Comparison of ENCODE assay signal across 24 mouse cellular contexts in the genomic region with DNA sequence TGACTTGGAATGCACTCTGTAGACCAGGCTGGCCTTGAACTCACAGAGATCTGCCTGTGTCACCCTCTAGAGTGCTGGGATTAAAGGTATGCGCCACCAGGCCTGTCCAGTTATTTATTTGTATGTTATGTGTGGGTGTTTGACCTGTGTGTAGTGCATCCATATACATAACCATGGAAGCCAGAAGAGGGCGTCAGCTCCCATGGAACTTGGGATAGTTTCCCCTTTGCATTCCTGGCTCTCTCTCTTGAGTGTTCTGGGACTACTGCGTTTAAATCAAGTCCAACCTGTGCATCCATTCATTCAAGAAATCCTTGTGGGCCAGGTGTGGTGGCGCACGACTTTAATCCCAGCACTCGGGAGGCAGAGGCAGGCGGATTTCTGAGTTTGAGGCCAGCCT. TPM values are rescaled to one million over a fixed set of nuclear protein-coding genes. Genes with fewer than 3 reads are reported as not detected.
DNase-seq lines count a peak whose midpoint lies in the region; TF ChIP-seq lines count a peak whose summit lies in the region.
"Had no signal": no experiment of that assay in that cellular context is flagged by ENCODE, and none has a peak within 500 bp of the region (broad histone marks: within the 10 kb centered on the region; RNA-seq: fewer than 3 reads in every experiment).

No protein-coding gene starts in this region.

- no peak overlapping the region for H3K9ac ChIP-seq in ES-Bruce4 (ENCODE audit: low read depth, poor library complexity, severe bottlenecking)
- H3K9ac ChIP-seq in ES-E14 (ENCODE audit: insufficient read depth, low read depth, low read length, poor library complexity, severe bottlenecking), result no peak overlapping the region
- H3K9ac ChIP-seq: embryonic facial prominence, embryonic 13.5 days; embryonic facial prominence, embryonic 15.5 days; forebrain, embryonic 12.5 days had no signal

- H3K9me3 ChIP-seq in ES-Bruce4 (replicated peaks; ENCODE audit: control insufficient read depth, insufficient read depth, low read length, poor library complexity, severe bottlenecking), result no peaks in the 10 kb centered on the region
- H3K9me3 ChIP-seq in ES-E14 (ENCODE audit: control insufficient read depth, insufficient read depth, low read depth, low read length), result no peaks in the 10 kb centered on the region
- H3K9me3 ChIP-seq: embryonic facial prominence, embryonic 13.5 days; embryonic facial prominence, embryonic 15.5 days; forebrain, embryonic 12.5 days had no signal

- H3K27ac ChIP-seq in ES-Bruce4 (ENCODE audit: insufficient read depth, low read length), result peak overlapping the region; percentile 98
- peak overlapping the region; percentile 78 for H3K27ac ChIP-seq in ES-E14 (ENCODE audit: insufficient read depth, low read depth, low read length, poor library complexity, severe bottlenecking)
- H3K27ac ChIP-seq: embryonic facial prominence, embryonic 13.5 days; embryonic facial prominence, embryonic 15.5 days; forebrain, embryonic 10.5 days; forebrain, embryonic 12.5 days had no signal

- H3K4me1 ChIP-seq in ES-Bruce4 (ENCODE audit: control insufficient read depth, insufficient read depth, low read length) (no peaks in the 10 kb centered on the region), ES-E14 (ENCODE audit: control insufficient read depth in 2 of 2, insufficient read depth in 2 of 2, low read length in 2 of 2, poor library complexity in 1 of 2) (peaks cover 0 to 2% of the 10 kb centered on the region in 2 experiments; a peak in 2 of 4 replicates)
- H3K4me1 ChIP-seq: embryonic facial prominence, embryonic 13.5 days; embryonic facial prominence, embryonic 15.5 days; forebrain, embryonic 12.5 days had no signal

- no peak overlapping the region for H3K4me3 ChIP-seq in ES-Bruce4 (ENCODE audit: low read depth, low read length)
- no peak overlapping the region for H3K4me3 ChIP-seq in ES-E14 (ENCODE audit: insufficient read depth in 1 of 2, low read depth in 1 of 2, low read length in 2 of 2, poor library complexity in 1 of 2, severe bottlenecking in 1 of 2)
- H3K4me3 ChIP-seq: embryonic facial prominence, embryonic 13.5 days; embryonic facial prominence, embryonic 15.5 days; erythroblast, embryonic 14.5 days; forebrain, embryonic 10.5 days; forebrain, embryonic 12.5 days had no signal

- DNase-seq in ES-E14 (ENCODE audit: low read depth, low spot score) (no peak), ZHBTc4 (ENCODE audit: low read depth, low spot score) (peak; percentile 87)
- no peak for DNase-seq in layer of hippocampus, adult 9-11 months
- no peak for DNase-seq in kidney, postnatal 14 days
- DNase-seq: adrenal gland, adult 2 months; adrenal gland, postnatal 10 days; adrenal gland, postnatal 25 days; B cell, adult 2 months; cerebellum, adult 11 months; cerebellum, adult 18-20 months; cerebellum, adult 8-10 months; cerebellum, adult 9-11 months; cerebellum, postnatal 14 days; cerebellum, postnatal 36 days; embryo, embryonic 11 days had no signal

- H3K27me3 ChIP-seq in ES-Bruce4 (ENCODE audit: control insufficient read depth, insufficient read depth, low read length, poor library complexity, severe bottlenecking), result no peaks in the 10 kb centered on the region
- H3K27me3 ChIP-seq: CH12.LX; embryonic facial prominence, embryonic 13.5 days; embryonic facial prominence, embryonic 15.5 days; forebrain, embryonic 12.5 days had no signal

- H3K36me3 ChIP-seq in ES-Bruce4 (ENCODE audit: control insufficient read depth, insufficient read depth, low read length, poor library complexity, severe bottlenecking), result no peaks in the 10 kb centered on the region
- H3K36me3 ChIP-seq in ES-E14 (ENCODE audit: control insufficient read depth, insufficient read depth, low read length, poor library complexity, severe bottlenecking), result no peaks in the 10 kb centered on the region
- H3K36me3 ChIP-seq: embryonic facial prominence, embryonic 13.5 days; embryonic facial prominence, embryonic 15.5 days; forebrain, embryonic 10.5 days; forebrain, embryonic 12.5 days had no signal

- in situ Hi-C loops in ES-E14 (cut with MboI; ENCODE audit: low sequenced_read_pairs in 2 of 2, unreplicated experiment in 2 of 2), result no loop called here

- TF ChIP-seq CTCF in ES-Bruce4 (IDR thresholded peaks at IDR 0.05; ENCODE audit: low read depth, low read length), result no peak

- TF ChIP-seq POLR2A in ES-Bruce4 (IDR thresholded peaks at IDR 0.05; ENCODE audit: insufficient read depth, low read length), result no peak

- TF ChIP-seq EP300 in ES-Bruce4 (IDR thresholded peaks at IDR 0.05; ENCODE audit: insufficient read depth, low read depth, low read length), result no peak

TF ChIP-seq in ES-E14, 5 proteins besides CTCF, POLR2A, EP300 and RAD21:
- no peak for TF ChIP-seq MAFK (IDR thresholded peaks at IDR 0.05; ENCODE audit: insufficient read depth, low read depth, low read length)
- no peak for TF ChIP-seq CHD2 (IDR thresholded peaks at IDR 0.05; ENCODE audit: low read depth, low read length)

RNA-seq across cellular contexts. Expression of a gene that starts 7.2 kb away (rescaled TPM):
- 0.65 TPM in 1 of 2 replicates, not detected in the other for polyA plus RNA-seq in ES-Bruce4 (2011; ENCODE audit: insufficient read depth, insufficient read length, low read depth, missing spikeins)
- total RNA-seq in ES-E14 (2012; rRNA removed), result 0.54 and 0.74 TPM in 2 replicates
- total RNA-seq: adrenal gland, adult 2 months; adrenal gland, postnatal 25 days; CH12.LX; common myeloid progenitor, adult 5-6 weeks had no signal
- polyA plus RNA-seq: CD4-positive, CD25-positive, alpha-beta regulatory T cell, adult 4 months; erythroblast, embryonic 14.5 days had no signal

RNA-seq across cellular contexts. Expression of a gene that starts 27.9 kb away (rescaled TPM):
- polyA plus RNA-seq in ES-Bruce4 (2011; ENCODE audit: insufficient read depth, insufficient read length, low read depth, missing spikeins), result 13.5 and 16.5 TPM in 2 replicates
- total RNA-seq in ES-E14 (2012; rRNA removed), result 20.2 and 21.6 TPM in 2 replicates

RNA-seq across cellular contexts. Expression of a gene that starts 42.6 kb away (rescaled TPM):
- polyA plus RNA-seq in ES-Bruce4 (2011; ENCODE audit: insufficient read depth, insufficient read length, low read depth, missing spikeins), result 1.6 and 1.8 TPM in 2 replicates
- total RNA-seq in ES-E14 (2012; rRNA removed), result 5.3 and 6.6 TPM in 2 replicates
- polyA plus RNA-seq: erythroblast, embryonic 14.5 days had no signal

RNA-seq across cellular contexts. Expression of a gene that starts 55.2 kb away (rescaled TPM):
- 38.7 and 39.8 TPM in 2 replicates for polyA plus RNA-seq in ES-Bruce4 (2011; ENCODE audit: insufficient read depth, insufficient read length, low read depth, missing spikeins)
- 42.2 and 44.8 TPM in 2 replicates for total RNA-seq in ES-E14 (2012; rRNA removed)
